Mouse (Mus musculus): ENCODE measurements around the gene Cdc42ep4.

DNA sequence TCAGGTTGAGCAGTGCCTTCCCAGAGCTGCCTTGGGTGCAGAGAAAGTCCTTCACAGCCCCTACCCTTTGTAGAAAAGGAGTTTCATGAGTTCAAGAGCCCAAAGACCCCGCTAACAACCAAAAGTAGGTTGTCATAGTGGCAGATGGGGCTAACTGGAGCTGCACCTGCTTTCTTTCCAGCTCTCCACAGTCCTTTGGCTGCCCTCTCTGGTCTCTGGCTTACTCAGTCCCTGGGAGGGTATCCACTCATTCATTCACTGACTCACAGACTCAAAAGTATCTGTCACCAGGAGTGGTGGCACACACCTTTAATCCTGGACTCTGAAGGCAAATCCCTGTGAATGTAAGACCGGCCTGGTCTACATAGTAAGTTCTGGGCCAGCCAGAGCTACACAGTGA lies 35.5 kb downstream of the Cdc42ep4 start:
- TF ChIP-seq ZC3H11A (IDR thresholded peaks at IDR 0.05; ENCODE audit: borderline replicate concordance, low read depth, low read length) (no peak), CHD2 (IDR thresholded peaks at IDR 0.05; ENCODE audit: low read depth, low read length) (no peak), MAFK (IDR thresholded peaks at IDR 0.05; ENCODE audit: insufficient read depth, low read depth, low read length) (no peak), HCFC1 (IDR thresholded peaks at IDR 0.05; ENCODE audit: borderline replicate concordance, insufficient read depth, low read length) (no peak)
